Mouse (Mus musculus) lung, embryonic 15.5 days (tissue): ENCODE results near the gene Plekhg5. TPM values are rescaled to one million over a fixed set of nuclear protein-coding genes. Genes with fewer than 3 reads are reported as not detected.

Experiments
- ATAC-seq: fragments of 200-750 bp; cut with Nextera tagmentation; 2 replicates; pipeline ENCODE4 v1.8.0; 2017; ENCODE audit warnings: moderate number of reproducible peaks, borderline replicate concordance; ENCODE audit not compliant: low FRiP score, low TSS enrichment; ENCODE audit errors: extremely low read depth
- H3K27ac ChIP-seq: fragments of 300-500 bp; sonication (generic); 2 replicates; pipeline ENCODE4 v1.5.1; 2015; ENCODE audit warnings: moderate library complexity, mild to moderate bottlenecking, inconsistent platforms
- H3K27me3 ChIP-seq: fragments of 300-500 bp; sonication (generic); 2 replicates; pipeline ENCODE4 v1.6.1; 2015; ENCODE audit warnings: inconsistent platforms
- H3K36me3 ChIP-seq: fragments of 300-500 bp; sonication (generic); 2 replicates; pipeline ENCODE4 v1.6.1; 2015; ENCODE audit warnings: inconsistent platforms
- H3K4me1 ChIP-seq: fragments of 300-500 bp; sonication (generic); 2 replicates; pipeline ENCODE4 v1.6.1; 2015; ENCODE audit warnings: inconsistent platforms
- H3K4me2 ChIP-seq: fragments of 300-500 bp; sonication (generic); 2 replicates; pipeline ENCODE4 v1.6.1; 2015; ENCODE audit warnings: inconsistent platforms, mild to moderate bottlenecking, moderate library complexity
- H3K4me3 ChIP-seq: fragments of 300-500 bp; sonication (generic); 2 replicates; pipeline ENCODE4 v1.5.1; 2015; ENCODE audit warnings: mild to moderate bottlenecking, inconsistent platforms
- H3K9ac ChIP-seq: fragments of 300-500 bp; sonication (generic); 2 replicates; pipeline ENCODE4 v1.6.1; 2015; ENCODE audit warnings: inconsistent platforms
- H3K9me3 ChIP-seq: fragments of 300-500 bp; sonication (generic); 2 replicates; pipeline ENCODE4 v1.6.1; 2016; ENCODE audit warnings: inconsistent platforms
- WGBS: fragments of 180-500 bp; shearing (Covaris S2); methylation state at CpG from one replicate; pipeline ENCODE4 v1.1.7; 2015; 5-methylcytosine and 5-hydroxymethylcytosine counted together
- polyA plus RNA-seq: library from polyadenylated mRNA; unstranded; fragments of >200 nt; fragmentation: Nextera tagmentation; extraction: Ambion mirVana; gene quantifications from 2 replicates; pipeline ENCODE4 v1.2.1, GENCODE M21; 2015

The Plekhg5 gene
- polyA plus RNA-seq, 1 experiment from 2014 or later, result 22.3 TPM

- Histone ChIP-seq H3K4me1 (peaks cover 29% of the 10 kb centered on the region), H3K9ac (0 out of 2 replicates have a peak overlapping the region, but pooled peaks have one; percentile 32), H3K36me3 (no peaks in the 10 kb centered on the region), H3K4me3 (peak overlapping the region; percentile 46), H3K27ac (peak overlapping the region; percentile 64), H3K9me3 (no peaks in the 10 kb centered on the region), H3K27me3 (peaks cover 76% of the 10 kb centered on the region), H3K4me2 (peak overlapping the region; percentile 92)
- WGBS, result 6% methylated on average over 50 of the region's 50 CpGs
- ATAC-seq, result peak; percentile 62
These were observed 59.8 kb downstream of the Plekhg5 start for GRCm38 (mm10) chr4:152131809-152132771.

GRCm38 (mm10) chr4:152132772-152133169 is 60.5 kb downstream of the Plekhg5 start:
- 28% methylated on average over 10 of the region's 10 CpGs for WGBS
- no peak overlapping the region for H3K4me3 ChIP-seq
- no peaks in the 10 kb centered on the region for H3K36me3 ChIP-seq
- H3K27me3 ChIP-seq, result peaks cover 73% of the 10 kb centered on the region
- H3K4me1 ChIP-seq, result peaks cover 29% of the 10 kb centered on the region
- H3K9me3 ChIP-seq, result no peaks in the 10 kb centered on the region
- no peak for ATAC-seq
- no peak overlapping the region for H3K27ac ChIP-seq
- H3K9ac ChIP-seq, result no peak overlapping the region
- H3K4me2 ChIP-seq, result no peak overlapping the region; the same call in 1 of the 2 replicates

GRCm38 (mm10) chr4:152133213-152133612 is 60.9 kb downstream of the Plekhg5 start:
- 39% methylated on average over 5 of the region's 5 CpGs for WGBS
- peaks cover 72% of the 10 kb centered on the region for H3K27me3 ChIP-seq
- H3K4me1 ChIP-seq, result peaks cover 30% of the 10 kb centered on the region
- H3K9ac ChIP-seq, result no peak overlapping the region
- H3K4me3 ChIP-seq, result no peak overlapping the region
- no peak for ATAC-seq
- H3K36me3 ChIP-seq, result no peaks in the 10 kb centered on the region
- H3K4me2 ChIP-seq, result no peak overlapping the region
- H3K27ac ChIP-seq, result no peak overlapping the region
- no peaks in the 10 kb centered on the region for H3K9me3 ChIP-seq

- ATAC-seq, result no peak
- peaks cover 66% of the 10 kb centered on the region for H3K27me3 ChIP-seq
- H3K4me3 ChIP-seq, result no peak overlapping the region
- no peak overlapping the region for H3K4me2 ChIP-seq
- H3K36me3 ChIP-seq, result no peaks in the 10 kb centered on the region
- H3K27ac ChIP-seq, result no peak overlapping the region
- peaks cover 39% of the 10 kb centered on the region for H3K4me1 ChIP-seq
- no peaks in the 10 kb centered on the region for H3K9me3 ChIP-seq
- H3K9ac ChIP-seq, result no peak overlapping the region
These were observed 62.2 kb downstream of the Plekhg5 start for GRCm38 (mm10) chr4:152134507-152134906.

- Histone ChIP-seq H3K27ac (no peak overlapping the region), H3K4me1 (peaks cover 32% of the 10 kb centered on the region), H3K4me2 (no peak overlapping the region), H3K4me3 (no peak overlapping the region), H3K36me3 (no peaks in the 10 kb centered on the region), H3K9me3 (no peaks in the 10 kb centered on the region), H3K27me3 (peaks cover 62% of the 10 kb centered on the region), H3K9ac (no peak overlapping the region)
- no peak for ATAC-seq
- WGBS, result 76% methylated on average over 12 of the region's 12 CpGs
These were observed 63.1 kb downstream of the Plekhg5 start for GRCm38 (mm10) chr4:152135363-152135762.

- H3K36me3 ChIP-seq, result no peaks in the 10 kb centered on the region
- H3K27ac ChIP-seq, result no peak overlapping the region
- ATAC-seq, result no peak
- H3K4me1 ChIP-seq, result peaks cover 23% of the 10 kb centered on the region
- no peak overlapping the region for H3K9ac ChIP-seq
- no peak overlapping the region for H3K4me3 ChIP-seq
- H3K4me2 ChIP-seq, result no peak overlapping the region
- H3K9me3 ChIP-seq, result no peaks in the 10 kb centered on the region
- WGBS, result 32% methylated on average over 6 of the region's 6 CpGs
- peaks cover 62% of the 10 kb centered on the region for H3K27me3 ChIP-seq
These were observed 64.0 kb downstream of the Plekhg5 start for GRCm38 (mm10) chr4:152136112-152136875.

GRCm38 (mm10) chr4:152136876-152137250 is 64.6 kb downstream of the Plekhg5 start:
- Histone ChIP-seq H3K27me3 (peaks cover 62% of the 10 kb centered on the region), H3K9me3 (no peaks in the 10 kb centered on the region), H3K4me3 (no peak overlapping the region), H3K9ac (no peak overlapping the region), H3K4me2 (no peak overlapping the region), H3K36me3 (no peaks in the 10 kb centered on the region), H3K4me1 (peaks cover 17% of the 10 kb centered on the region), H3K27ac (no peak overlapping the region)
- WGBS, result 83% methylated on average over 2 of the region's 2 CpGs
- no peak for ATAC-seq

GRCm38 (mm10) chr4:152138497-152139260 is 66.4 kb downstream of the Plekhg5 start:
- peak; percentile 91 for ATAC-seq
- Histone ChIP-seq H3K27me3 (peaks cover 46% of the 10 kb centered on the region), H3K9ac (no peak overlapping the region), H3K9me3 (no peaks in the 10 kb centered on the region), H3K4me3 (peak overlapping the region; percentile 54), H3K4me2 (peak overlapping the region; percentile 89), H3K27ac (peak overlapping the region; percentile 58), H3K36me3 (no peaks in the 10 kb centered on the region), H3K4me1 (peaks cover 10% of the 10 kb centered on the region)
- 2% methylated on average over 51 of the region's 51 CpGs for WGBS

- Histone ChIP-seq H3K27me3 (peaks cover 38% of the 10 kb centered on the region), H3K36me3 (no peaks in the 10 kb centered on the region), H3K9ac (no peak overlapping the region), H3K27ac (no peak overlapping the region), H3K4me3 (no peak overlapping the region), H3K4me1 (peaks cover 10% of the 10 kb centered on the region), H3K4me2 (no peak overlapping the region), H3K9me3 (no peaks in the 10 kb centered on the region)
- 27% methylated on average over 6 of the region's 6 CpGs for WGBS
- no peak for ATAC-seq
These were observed 68.1 kb downstream of the Plekhg5 start for GRCm38 (mm10) chr4:152140441-152140840.

- Histone ChIP-seq H3K9ac (no peak overlapping the region), H3K27me3 (peaks cover 38% of the 10 kb centered on the region), H3K4me1 (peaks cover 10% of the 10 kb centered on the region), H3K9me3 (no peaks in the 10 kb centered on the region), H3K4me3 (no peak overlapping the region), H3K36me3 (no peaks in the 10 kb centered on the region), H3K4me2 (no peak overlapping the region), H3K27ac (no peak overlapping the region)
- no peak for ATAC-seq
- WGBS, result 63% methylated on average over 8 of the region's 8 CpGs
These were observed 69.3 kb downstream of the Plekhg5 start for GRCm38 (mm10) chr4:152141521-152142135.

GRCm38 (mm10) chr4:152143632-152144031 is 71.3 kb downstream of the Plekhg5 start:
- H3K36me3 ChIP-seq, result no peaks in the 10 kb centered on the region
- no peak for ATAC-seq
- H3K4me3 ChIP-seq, result no peak overlapping the region
- H3K4me1 ChIP-seq, result peaks cover 6% of the 10 kb centered on the region
- H3K27me3 ChIP-seq, result peaks cover 27% of the 10 kb centered on the region
- H3K27ac ChIP-seq, result no peak overlapping the region
- no peak overlapping the region for H3K9ac ChIP-seq
- H3K9me3 ChIP-seq, result no peaks in the 10 kb centered on the region
- 26% methylated on average over 1 of the region's 1 CpGs for WGBS
- H3K4me2 ChIP-seq, result no peak overlapping the region
